Mouse (Mus musculus) embryonic facial prominence, embryonic 15.5 days (tissue): ENCODE results near the gene Osmr. TPM values are rescaled to one million over a fixed set of nuclear protein-coding genes. Genes with fewer than 3 reads are reported as not detected.

Experiments
- ATAC-seq: fragments of 200-750 bp; cut with Nextera tagmentation; 2 replicates; pipeline ENCODE4 v1.8.0; 2017; ENCODE audit warnings: low read depth, moderate TSS enrichment; ENCODE audit not compliant: insufficient number of reproducible peaks, low FRiP score, low TSS enrichment
- H3K27ac ChIP-seq: fragments of 300-500 bp; sonication (generic); replicated peaks from 2 replicates; pipeline ENCODE4 v1.5.1; 2015; ENCODE audit warnings: mild to moderate bottlenecking, inconsistent platforms
- H3K27me3 ChIP-seq: fragments of 300-500 bp; sonication (generic); 2 replicates; pipeline ENCODE4 v1.6.1; 2015; ENCODE audit warnings: inconsistent platforms
- H3K36me3 ChIP-seq: fragments of 300-500 bp; sonication (generic); 2 replicates; pipeline ENCODE4 v1.6.1; 2015; ENCODE audit warnings: mild to moderate bottlenecking, inconsistent platforms
- H3K4me1 ChIP-seq: fragments of 300-500 bp; sonication (generic); 2 replicates; pipeline ENCODE4 v1.6.1; 2015; ENCODE audit warnings: inconsistent platforms
- H3K4me2 ChIP-seq: fragments of 300-500 bp; sonication (generic); replicated peaks from 2 replicates; pipeline ENCODE4 v1.6.1; 2015; ENCODE audit warnings: mild to moderate bottlenecking, inconsistent platforms
- H3K4me3 ChIP-seq: fragments of 300-500 bp; sonication (generic); replicated peaks from 2 replicates; pipeline ENCODE4 v1.5.1; 2015; ENCODE audit warnings: mild to moderate bottlenecking, inconsistent platforms
- H3K9ac ChIP-seq: fragments of 300-500 bp; sonication (generic); 2 replicates; pipeline ENCODE4 v1.6.1; 2015; ENCODE audit warnings: inconsistent platforms
- H3K9me3 ChIP-seq: fragments of 300-500 bp; sonication (generic); replicated peaks from 2 replicates; pipeline ENCODE4 v1.6.1; 2016; ENCODE audit warnings: inconsistent platforms
- WGBS: fragments of 180-500 bp; shearing (Covaris S2); methylation state at CpG from one replicate; pipeline ENCODE4 v1.1.7; 2015; 5-methylcytosine and 5-hydroxymethylcytosine counted together
- polyA plus RNA-seq: library from polyadenylated mRNA; unstranded; fragments of >200 nt; fragmentation: Nextera tagmentation; extraction: Ambion mirVana; gene quantifications from 2 replicates; pipeline ENCODE4 v1.2.1, GENCODE M21; 2015

Gene Osmr
- polyA plus RNA-seq, 1 experiment from 2014 or later = 1.8 TPM

- H3K9me3 ChIP-seq = no peaks in the 10 kb centered on the region
- H3K4me1 ChIP-seq = no peaks in the 10 kb centered on the region
- H3K27me3 ChIP-seq = no peaks in the 10 kb centered on the region
- no peak overlapping the region for H3K9ac ChIP-seq
- H3K36me3 ChIP-seq = peaks cover 64% of the 10 kb centered on the region
- no peak overlapping the region for H3K4me2 ChIP-seq
- H3K27ac ChIP-seq = no peak overlapping the region
- H3K4me3 ChIP-seq = no peak overlapping the region
- WGBS = 76% methylated on average over 3 of the region's 3 CpGs
- ATAC-seq = no peak
These were observed 102.5 kb downstream of the Osmr start for GRCm38 (mm10) chr15:6772265-6772664.

Other genes starting within 250 kb of the Osmr start
- 36.8 and 38.9 TPM in 2 replicates for gene Rictor, start 166.6 kb downstream of the Osmr start, polyA plus RNA-seq
- 24.0 and 27.7 TPM in 2 replicates for gene Lifr, start 215.6 kb upstream of the Osmr start, polyA plus RNA-seq